Comparison of ENCODE assay signal across 19 mouse cellular contexts in the genomic region with DNA sequence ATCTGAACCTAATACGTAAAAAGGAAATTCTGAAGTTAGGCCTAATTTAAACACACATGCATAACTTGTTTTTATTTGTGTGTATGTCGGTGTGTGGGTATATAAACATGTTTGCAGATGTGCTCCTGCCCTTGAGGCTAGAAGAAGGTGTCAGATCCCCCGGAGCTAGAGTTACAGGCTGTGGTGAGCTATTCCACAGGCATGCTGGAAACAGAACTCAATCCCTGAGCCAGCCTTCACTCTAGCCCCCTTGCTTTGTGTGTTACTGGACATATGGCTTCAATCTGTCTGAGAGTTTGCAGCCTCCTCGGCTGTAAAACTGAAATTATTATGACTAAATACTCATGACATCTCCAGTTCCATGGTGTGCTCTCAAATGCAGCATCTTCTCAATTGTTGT.
A peak's percentile ranks its signal among the peaks of the same experiment; 100 is the strongest.
DNase-seq lines count a peak whose midpoint lies in the region; ATAC-seq lines count a peak whose summit lies in the region.
"Had no signal": no experiment of that assay in that cellular context is flagged by ENCODE, and none has a peak within 500 bp of the region (broad histone marks: within the 10 kb centered on the region; RNA-seq: fewer than 3 reads in every experiment).

No protein-coding gene starts in this region.

- ATAC-seq in forebrain, embryonic 16.5 days, result peak; percentile 38
- no peak for ATAC-seq in forebrain, embryonic 13.5 days
- no peak for ATAC-seq in midbrain, embryonic 11.5 days (ENCODE audit: low FRiP score)
- ATAC-seq in limb, embryonic 12.5 days (ENCODE audit: insufficient number of reproducible peaks, insufficient read depth, low FRiP score, low TSS enrichment, low read depth), result peak; percentile 73; the same call in 1 of the 2 replicates
- ATAC-seq: hindbrain, embryonic 16.5 days; lung, postnatal 0 days had no signal

- no peaks in the 10 kb centered on the region for H3K36me3 ChIP-seq in forebrain, embryonic 16.5 days (ENCODE audit: control insufficient read depth, insufficient read depth)
- H3K36me3 ChIP-seq in forebrain, embryonic 13.5 days (ENCODE audit: poor library complexity, severe bottlenecking), result no peaks in the 10 kb centered on the region
- no peaks in the 10 kb centered on the region for H3K36me3 ChIP-seq in midbrain, embryonic 11.5 days (ENCODE audit: control insufficient read depth, insufficient read depth, low read length)
- H3K36me3 ChIP-seq in midbrain, embryonic 10.5 days, result no peaks in the 10 kb centered on the region
- no peaks in the 10 kb centered on the region for H3K36me3 ChIP-seq in limb, embryonic 12.5 days
- H3K36me3 ChIP-seq: heart, embryonic 13.5 days; liver, embryonic 13.5 days; neural tube, embryonic 13.5 days had no signal

- H3K9me3 ChIP-seq in forebrain, embryonic 16.5 days (ENCODE audit: control insufficient read depth, low read length), result 0 out of 2 replicates have a peak, but pooled peaks cover 2% of the 10 kb centered on the region
- peaks cover 4% of the 10 kb centered on the region for H3K9me3 ChIP-seq in forebrain, embryonic 13.5 days (replicated peaks)
- H3K9me3 ChIP-seq in midbrain, embryonic 11.5 days (ENCODE audit: control insufficient read depth, low read length), result no peaks in the 10 kb centered on the region
- peaks cover 30% of the 10 kb centered on the region for H3K9me3 ChIP-seq in midbrain, embryonic 10.5 days (replicated peaks)
- H3K9me3 ChIP-seq in limb, embryonic 12.5 days, result peaks cover 13% of the 10 kb centered on the region; the same call in 1 of the 2 replicates
- H3K9me3 ChIP-seq: neural tube, embryonic 13.5 days had no signal

- 0 out of 2 replicates have a peak, but pooled peaks cover 8% of the 10 kb centered on the region for H3K4me1 ChIP-seq in forebrain, embryonic 16.5 days (replicated peaks; ENCODE audit: control insufficient read depth, insufficient read depth, low read length)
- H3K4me1 ChIP-seq in forebrain, embryonic 13.5 days, result peaks cover 5% of the 10 kb centered on the region; the same call in 1 of the 2 replicates
- H3K4me1 ChIP-seq in midbrain, embryonic 11.5 days (ENCODE audit: control insufficient read depth, insufficient read depth, low read length), result no peaks in the 10 kb centered on the region
- H3K4me1 ChIP-seq in midbrain, embryonic 10.5 days, result no peaks in the 10 kb centered on the region
- H3K4me1 ChIP-seq in limb, embryonic 12.5 days (replicated peaks), result peaks cover 24% of the 10 kb centered on the region
- H3K4me1 ChIP-seq: heart, embryonic 13.5 days; neural tube, embryonic 13.5 days had no signal

- H3K9ac ChIP-seq in forebrain, embryonic 16.5 days (replicated peaks; ENCODE audit: low read depth, low read length), result no peak overlapping the region
- no peak overlapping the region for H3K9ac ChIP-seq in forebrain, embryonic 13.5 days
- no peak overlapping the region for H3K9ac ChIP-seq in midbrain, embryonic 11.5 days (ENCODE audit: low read length)
- H3K9ac ChIP-seq in limb, embryonic 12.5 days (replicated peaks), result no peak overlapping the region
- H3K9ac ChIP-seq: heart, embryonic 13.5 days; liver, embryonic 13.5 days; neural tube, embryonic 13.5 days had no signal

- no peak overlapping the region for H3K4me3 ChIP-seq in forebrain, embryonic 16.5 days (replicated peaks; ENCODE audit: low read length)
- H3K4me3 ChIP-seq in forebrain, embryonic 13.5 days, result no peak overlapping the region
- H3K4me3 ChIP-seq in midbrain, embryonic 11.5 days (ENCODE audit: low read depth, low read length), result no peak overlapping the region
- no peak overlapping the region for H3K4me3 ChIP-seq in midbrain, embryonic 10.5 days
- no peak overlapping the region for H3K4me3 ChIP-seq in limb, embryonic 12.5 days (replicated peaks)
- H3K4me3 ChIP-seq: heart, embryonic 13.5 days; liver, embryonic 13.5 days; neural tube, embryonic 13.5 days had no signal

- 74% methylated on average over 4 of the region's 4 CpGs for WGBS in forebrain, embryonic 16.5 days
- WGBS in forebrain, embryonic 13.5 days, result 87% methylated on average over 4 of the region's 4 CpGs
- 85% methylated on average over 4 of the region's 4 CpGs for WGBS in midbrain, embryonic 11.5 days
- WGBS in midbrain, embryonic 10.5 days, result 85% methylated on average over 4 of the region's 4 CpGs
- 22% methylated on average over 4 of the region's 4 CpGs for WGBS in limb, embryonic 12.5 days

- no peaks in the 10 kb centered on the region for H3K27me3 ChIP-seq in forebrain, embryonic 16.5 days (replicated peaks; ENCODE audit: control insufficient read depth, insufficient read depth, low read length)
- no peaks in the 10 kb centered on the region for H3K27me3 ChIP-seq in forebrain, embryonic 13.5 days
- no peaks in the 10 kb centered on the region for H3K27me3 ChIP-seq in midbrain, embryonic 11.5 days (ENCODE audit: control insufficient read depth, insufficient read depth, low read length)
- no peaks in the 10 kb centered on the region for H3K27me3 ChIP-seq in midbrain, embryonic 10.5 days (ENCODE audit: low read depth, poor library complexity, severe bottlenecking)
- H3K27me3 ChIP-seq in limb, embryonic 12.5 days, result no peaks in the 10 kb centered on the region
- H3K27me3 ChIP-seq: heart, embryonic 13.5 days; liver, embryonic 13.5 days; neural tube, embryonic 13.5 days had no signal

- peak; percentile 57 for DNase-seq in midbrain, embryonic 11.5 days (ENCODE audit: low spot score, missing footprints)
- DNase-seq in midbrain, embryonic 10.5 days (ENCODE audit: low spot score), result no peak
- DNase-seq in thymus, postnatal 36 days, result no peak
- no peak for DNase-seq in cerebellum, adult 11-12 months
- DNase-seq: adrenal gland, postnatal 10 days; B cell, adult 2 months; cerebellum, adult 2 months; heart, postnatal 36 days; kidney, adult 18-20 months; kidney, postnatal 25 days; liver, embryonic 13.5 days; thymus, postnatal 25 days had no signal

- H3K4me2 ChIP-seq in forebrain, embryonic 16.5 days (ENCODE audit: low read length), result no peak overlapping the region
- no peak overlapping the region for H3K4me2 ChIP-seq in forebrain, embryonic 13.5 days
- H3K4me2 ChIP-seq in midbrain, embryonic 11.5 days, result no peak overlapping the region
- no peak overlapping the region for H3K4me2 ChIP-seq in limb, embryonic 12.5 days
- H3K4me2 ChIP-seq: heart, embryonic 13.5 days; neural tube, embryonic 13.5 days had no signal

- no peak overlapping the region for H3K27ac ChIP-seq in forebrain, embryonic 16.5 days (ENCODE audit: low read length)
- H3K27ac ChIP-seq in forebrain, embryonic 13.5 days, result no peak overlapping the region
- no peak overlapping the region for H3K27ac ChIP-seq in midbrain, embryonic 11.5 days (ENCODE audit: low read depth, low read length)
- H3K27ac ChIP-seq in midbrain, embryonic 10.5 days (replicated peaks), result no peak overlapping the region
- peak overlapping the region; percentile 68 for H3K27ac ChIP-seq in limb, embryonic 12.5 days
- H3K27ac ChIP-seq: heart, embryonic 13.5 days; liver, embryonic 13.5 days; neural tube, embryonic 13.5 days had no signal

Comparison
In these comparisons a context has a peak if more than half of its experiments do, and no peak if none do; other contexts are left out.
1. ATAC-seq: peak in forebrain, embryonic 16.5 days (single experiment) and limb, embryonic 12.5 days (single experiment); none in forebrain, embryonic 13.5 days (single experiment) and midbrain, embryonic 11.5 days (single experiment).